Mouse (Mus musculus) monocyte, adult 2 months (primary cell): ENCODE results near the gene Dnaja2.

Experiments used
- DNase-seq, 2 experiments: peaks; one replicate each; pipeline ENCODE4 v3.0.0; 2022; ENCODE audit warnings: low spot score in 2 of 2, low read depth in 1 of 2

Gene Dnaja2

DNA sequence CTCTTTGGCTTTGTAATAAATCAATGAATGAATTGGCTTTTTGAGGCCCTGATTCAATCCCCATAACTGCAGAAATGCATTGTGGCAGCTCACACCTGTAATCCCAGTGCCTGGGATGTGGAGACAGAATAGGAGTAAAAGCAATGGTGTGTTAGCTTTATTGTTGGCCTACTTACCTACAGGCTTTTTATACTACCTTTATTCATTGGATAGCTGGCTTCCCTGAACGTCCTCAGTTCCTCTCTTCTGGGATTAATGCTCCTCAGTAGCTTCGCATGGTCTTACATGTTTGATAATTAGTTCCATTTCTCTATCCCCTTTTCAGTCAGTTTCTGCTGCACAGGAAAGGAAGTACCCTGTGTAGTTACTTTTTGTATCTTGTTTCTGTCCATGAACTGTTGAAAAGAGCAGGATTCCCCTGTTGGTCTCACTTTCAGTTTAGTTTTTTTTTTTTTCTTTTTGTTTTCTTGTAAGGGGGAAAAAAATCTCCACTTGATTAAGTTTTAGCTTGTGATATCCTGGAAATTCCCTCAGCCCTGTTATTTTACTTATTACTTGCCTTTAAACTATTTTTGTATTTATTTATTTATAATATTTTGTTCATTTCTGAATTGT, 1.9 kb upstream of the Dnaja2 start:
- DNase-seq = no peak

DNA sequence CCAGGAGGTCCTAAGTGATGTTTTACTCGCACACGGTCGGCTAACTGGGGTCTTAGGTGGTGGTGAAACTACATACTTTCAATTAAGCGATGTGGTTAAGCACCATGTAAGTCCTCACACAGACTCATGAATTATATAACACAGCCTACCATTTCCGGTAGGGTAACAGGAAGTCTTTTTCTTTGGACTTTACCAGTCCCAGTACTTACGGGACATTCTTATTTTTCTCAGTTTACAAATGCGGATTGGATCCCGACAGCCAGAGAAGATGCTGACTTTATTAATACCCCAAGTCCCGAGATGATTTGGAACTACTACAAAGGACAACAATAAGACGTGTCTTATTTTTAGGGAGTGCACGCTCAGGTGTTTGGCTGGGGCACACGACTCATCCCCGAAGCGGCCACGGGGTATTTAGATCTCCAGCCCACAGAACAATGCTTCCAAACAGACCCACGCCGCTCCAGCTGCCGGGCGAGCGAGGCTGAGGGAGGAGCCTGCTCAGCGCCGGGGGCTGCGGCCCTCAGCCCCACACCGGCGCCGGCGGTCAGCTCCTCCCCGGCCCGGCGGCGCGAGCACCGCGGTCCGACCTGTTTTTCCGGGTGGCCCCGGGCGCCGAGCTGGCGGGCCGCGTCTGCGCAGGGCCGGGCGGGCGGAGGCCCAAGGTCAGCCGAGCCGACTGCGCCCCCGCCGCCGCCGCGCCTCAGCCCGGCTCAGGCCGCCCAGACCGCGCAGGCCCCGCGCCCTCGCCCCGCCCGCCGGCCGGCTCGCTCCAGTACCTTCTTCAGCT, 558 bp downstream of the Dnaja2 start:
- DNase-seq = no peak

DNA sequence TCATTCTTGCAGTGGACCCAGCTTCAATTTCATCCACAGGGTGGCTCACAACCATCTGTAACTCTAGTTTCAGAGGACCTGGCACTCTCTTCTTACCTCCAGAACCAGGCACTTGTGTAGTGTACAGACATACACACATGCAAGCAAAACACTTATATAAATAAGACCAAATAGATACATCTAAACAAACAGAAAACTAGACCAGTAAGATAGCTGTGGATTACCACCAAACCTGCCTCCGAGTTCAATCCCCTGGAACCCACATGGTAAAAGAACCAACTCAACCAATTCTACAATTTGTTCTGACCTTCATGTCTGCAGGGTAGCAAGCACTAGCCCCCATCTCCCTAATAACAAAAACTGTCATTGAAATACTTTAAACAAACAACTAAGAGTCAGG, 3.2 kb downstream of the Dnaja2 start:
- DNase-seq = no peak

DNA sequence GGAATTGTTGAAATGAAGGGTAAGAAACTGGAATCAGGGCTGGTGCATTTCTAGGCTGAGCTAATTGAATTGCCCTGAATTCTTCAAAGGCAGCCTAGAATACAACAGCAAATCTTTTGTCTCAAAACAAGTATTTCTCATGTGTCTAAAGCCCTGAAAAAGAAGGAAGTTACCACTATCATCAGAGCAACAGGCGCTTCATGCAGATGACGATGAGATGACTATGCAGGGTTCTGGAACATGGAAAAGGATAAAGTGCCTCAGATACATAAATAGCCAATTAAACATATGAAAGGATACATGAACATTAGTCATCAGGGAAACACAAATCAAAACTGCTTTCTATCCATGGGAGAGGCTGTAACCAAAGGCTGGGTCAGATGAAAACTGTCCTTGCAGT, 18.8 kb downstream of the Dnaja2 start:
- no peak for DNase-seq

DNA sequence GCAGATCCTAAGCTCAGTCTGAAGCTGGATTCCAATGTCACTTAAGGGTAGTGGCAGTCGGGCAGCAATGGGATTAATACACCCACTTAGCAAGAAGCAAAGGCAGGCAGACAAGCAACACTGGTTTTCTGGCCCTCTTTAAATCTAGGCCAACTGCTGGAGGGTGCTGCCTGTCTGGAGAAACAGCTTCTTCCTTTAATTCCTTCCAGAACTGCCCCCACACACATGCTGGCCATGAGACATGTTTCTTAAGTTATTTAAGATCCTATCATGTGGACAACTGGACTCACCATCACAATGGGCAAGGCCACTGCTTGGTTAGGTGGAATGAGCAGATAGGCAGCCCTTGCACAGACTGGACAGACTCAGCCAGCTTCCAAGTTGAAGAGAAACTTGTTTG, 21.0 kb downstream of the Dnaja2 start:
- DNase-seq = no peak

DNA sequence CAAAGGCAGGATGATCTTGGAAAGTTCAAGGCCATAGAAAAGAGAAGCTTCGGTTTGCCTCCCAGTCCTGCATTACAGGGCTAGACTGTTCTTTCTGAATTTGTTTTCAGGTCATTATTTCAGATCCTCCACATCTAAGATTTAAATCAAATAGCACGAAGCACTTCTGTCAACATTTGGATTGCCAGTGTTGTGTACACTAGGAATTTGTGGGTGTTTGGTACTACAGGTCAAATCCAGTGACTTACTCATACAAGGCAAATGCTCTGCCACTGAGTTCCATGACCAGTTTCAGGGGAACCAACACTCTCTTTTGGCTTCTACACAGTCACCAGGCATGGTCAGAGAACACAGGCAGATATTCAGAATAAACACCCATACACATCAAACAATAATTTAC, 21.7 kb downstream of the Dnaja2 start:
- DNase-seq = no peak

DNA sequence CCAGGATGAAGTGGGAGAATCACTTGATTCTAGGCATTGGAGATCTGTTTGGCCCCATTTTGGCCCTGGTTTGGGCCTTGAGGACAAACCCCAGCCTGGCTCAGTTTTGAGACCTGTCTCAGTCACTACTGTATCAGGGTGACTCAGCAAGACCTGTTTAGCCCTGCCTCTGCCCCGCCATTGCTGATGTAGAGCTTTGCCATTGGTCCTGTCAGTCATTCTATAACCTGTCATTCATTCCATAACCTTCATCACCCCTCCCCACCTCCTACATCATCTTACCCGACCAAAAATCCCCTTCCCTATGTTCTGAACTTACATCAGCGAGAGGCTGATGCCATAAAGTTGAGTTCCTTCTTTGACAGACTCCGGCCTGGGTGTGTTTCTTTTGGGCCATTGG, 22.3 kb downstream of the Dnaja2 start:
- DNase-seq = no peak

DNA sequence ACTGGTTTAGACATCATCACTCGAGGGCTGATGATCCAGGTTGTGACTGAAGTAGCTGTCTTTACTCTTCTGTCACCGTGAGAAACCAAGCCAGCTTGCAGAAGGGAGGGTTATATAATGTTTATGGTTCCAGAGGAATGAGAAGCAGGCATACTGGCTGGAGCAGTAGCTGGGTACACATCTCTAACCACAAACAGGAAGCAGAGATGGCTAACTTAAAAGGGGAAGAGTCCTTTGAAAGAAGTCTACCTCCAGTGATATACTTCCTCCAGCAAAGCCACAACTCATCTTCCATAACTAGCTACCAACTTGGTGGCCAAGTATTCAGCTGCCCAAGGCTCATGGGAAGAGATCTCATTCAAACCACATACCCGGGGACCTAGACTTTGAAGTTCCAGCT, 23.7 kb downstream of the Dnaja2 start:
- no peak for DNase-seq

DNA sequence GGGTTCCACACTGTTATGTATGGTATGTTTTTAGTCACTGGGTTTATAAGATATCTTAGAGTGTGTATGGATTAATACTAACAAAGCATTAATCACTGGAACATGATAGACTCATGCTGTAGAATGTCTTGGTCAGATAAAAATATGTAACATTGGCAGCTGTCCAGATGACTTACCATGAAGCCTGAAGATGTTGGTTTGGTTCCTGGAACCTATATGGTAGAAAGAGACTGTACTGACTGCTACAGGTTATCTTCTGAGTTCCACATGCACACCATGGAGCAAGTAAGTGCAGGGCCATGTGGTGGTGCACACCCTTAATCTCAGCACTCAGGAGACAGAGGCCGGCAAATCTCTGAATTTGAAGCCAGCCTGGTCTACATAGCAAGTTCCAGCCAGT, 24.4 kb downstream of the Dnaja2 start:
- DNase-seq = no peak

DNA sequence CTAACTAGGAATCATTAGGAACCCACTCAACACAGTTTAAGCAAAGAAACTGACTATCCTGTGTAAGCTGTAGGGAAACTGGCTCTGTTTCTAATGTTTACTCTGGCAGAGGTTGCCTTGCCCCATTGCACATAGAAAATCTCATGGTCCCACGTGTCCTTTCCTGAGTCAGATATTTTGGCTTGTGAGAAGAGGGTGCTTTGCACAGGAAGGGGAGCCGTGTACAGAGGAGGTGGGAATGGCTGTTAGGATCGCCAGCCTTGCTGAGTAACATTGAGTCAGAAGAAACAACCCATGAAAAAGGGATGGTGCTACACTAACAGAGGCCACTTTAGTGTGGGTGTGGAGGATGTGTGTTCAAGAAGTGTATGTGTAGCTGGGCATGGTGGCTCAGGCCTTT, 26.2 kb downstream of the Dnaja2 start:
- DNase-seq = no peak

DNA sequence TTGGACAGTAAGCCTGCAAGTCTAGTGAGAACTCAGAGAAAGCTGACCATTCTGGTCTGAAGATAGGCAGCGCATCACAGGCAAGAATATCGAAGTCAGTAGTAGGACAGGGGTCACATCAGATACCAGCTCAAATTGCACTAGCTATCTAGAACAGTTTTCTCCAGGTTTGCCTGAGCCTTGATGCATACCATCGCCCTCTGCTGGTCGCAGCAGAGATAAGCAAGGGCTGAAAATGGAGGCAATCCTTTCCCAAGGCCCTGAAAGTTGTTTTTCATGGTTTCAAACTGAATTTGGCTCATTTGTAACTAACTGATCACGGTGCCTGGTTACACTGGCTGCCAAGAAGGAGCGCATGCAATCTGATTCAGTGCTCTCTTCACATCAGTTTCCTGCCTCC, 29.0 kb downstream of the Dnaja2 start:
- peak in 1 of 2 experiments; percentile 8 for DNase-seq

DNA sequence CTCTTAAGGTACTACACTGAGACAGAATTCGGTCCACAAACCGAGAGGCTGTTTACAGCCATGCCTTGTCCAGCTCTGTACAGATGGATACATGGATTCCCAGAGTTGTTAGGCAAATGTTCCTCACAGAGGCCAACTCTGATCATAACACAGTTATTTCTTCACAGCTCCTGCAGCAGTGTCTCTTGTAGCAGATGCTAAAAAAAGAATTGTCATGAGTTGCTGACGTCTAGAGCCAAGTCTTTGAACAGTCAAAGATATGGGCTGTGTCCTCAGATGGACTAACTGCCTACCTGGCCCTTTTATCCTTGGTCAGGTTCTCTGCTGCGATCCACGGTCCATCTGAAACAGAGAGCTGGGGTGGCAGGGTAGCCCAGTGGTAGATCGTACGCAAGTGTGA, 31.1 kb downstream of the Dnaja2 start:
- no peak for DNase-seq

DNA sequence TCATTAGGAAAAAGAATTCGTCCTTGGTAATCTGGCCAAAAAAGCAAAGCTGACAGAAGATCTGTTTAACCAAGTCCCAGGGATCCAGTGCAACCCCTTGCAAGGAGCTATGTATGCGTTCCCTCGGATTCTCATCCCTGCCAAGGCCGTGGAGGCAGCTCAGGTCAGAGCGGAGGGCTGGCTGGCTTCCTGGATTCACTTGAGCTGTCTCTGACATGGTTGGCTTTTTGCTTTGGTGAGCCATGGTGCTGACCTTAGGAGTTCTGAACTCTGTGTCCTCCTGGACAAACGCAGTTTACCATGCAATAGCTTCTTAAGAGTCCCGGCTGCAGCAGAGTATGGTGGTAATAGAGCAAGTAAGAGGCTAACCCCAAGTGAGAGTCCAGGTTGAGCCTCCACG, 33.8 kb downstream of the Dnaja2 start:
- no peak for DNase-seq

DNA sequence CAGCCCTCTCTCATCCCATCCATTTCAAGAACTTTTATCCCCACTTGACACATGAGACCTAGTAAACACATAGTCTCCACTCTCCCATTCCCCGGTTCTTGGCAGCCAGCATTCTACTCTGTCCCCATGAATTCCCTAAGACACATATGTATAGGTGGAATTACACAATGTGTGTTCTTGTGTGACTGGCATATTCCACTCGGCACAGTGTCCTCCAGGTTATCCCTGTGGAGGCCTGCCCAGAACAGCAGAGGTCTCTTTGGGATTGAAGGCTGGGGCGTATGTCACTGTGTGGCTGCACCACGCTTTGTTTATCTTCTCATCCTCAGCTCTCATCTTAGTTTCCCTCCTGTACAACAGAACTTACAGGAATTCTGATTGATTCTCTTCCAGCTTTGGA, 34.6 kb downstream of the Dnaja2 start:
- no peak for DNase-seq

DNA sequence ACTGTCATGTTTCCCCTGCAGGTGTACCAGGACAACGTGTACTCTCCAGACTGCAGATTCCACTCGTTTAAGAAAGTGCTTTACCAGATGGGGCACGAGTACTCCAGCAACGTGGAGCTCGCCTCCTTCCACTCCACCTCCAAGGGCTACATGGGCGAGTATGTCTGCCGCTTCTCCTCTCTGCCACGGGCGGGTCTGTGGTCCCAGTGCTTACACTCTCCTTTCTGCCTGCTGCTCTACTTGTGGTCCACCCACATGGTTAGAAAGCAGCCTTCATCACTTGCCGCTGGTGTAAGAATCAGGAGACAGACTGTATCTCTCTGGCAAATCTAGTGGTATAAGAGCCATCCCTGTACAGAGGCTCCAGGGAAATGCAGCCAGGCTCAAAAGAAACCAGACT, 37.2 kb downstream of the Dnaja2 start:
- no peak for DNase-seq

DNA sequence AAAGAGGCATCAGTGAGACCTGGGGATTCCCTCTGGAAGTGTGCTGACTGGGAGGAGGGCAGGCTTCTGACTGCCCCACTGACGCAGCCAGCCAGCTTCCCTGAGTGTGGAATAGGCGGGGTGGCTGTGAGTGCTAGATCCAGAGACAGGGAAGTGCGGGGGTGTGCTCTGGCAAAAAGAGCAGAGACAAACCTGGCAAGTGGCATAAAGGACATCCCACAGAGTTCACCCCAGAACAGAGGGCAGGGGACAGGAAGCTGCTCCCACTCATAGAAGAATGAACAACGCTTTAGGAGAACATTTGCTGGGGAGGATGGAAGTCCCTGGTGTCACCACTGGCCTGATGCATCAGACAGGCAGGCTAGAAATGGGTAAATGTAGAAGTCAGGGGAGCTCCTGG, 37.8 kb downstream of the Dnaja2 start:
- no peak for DNase-seq

DNA sequence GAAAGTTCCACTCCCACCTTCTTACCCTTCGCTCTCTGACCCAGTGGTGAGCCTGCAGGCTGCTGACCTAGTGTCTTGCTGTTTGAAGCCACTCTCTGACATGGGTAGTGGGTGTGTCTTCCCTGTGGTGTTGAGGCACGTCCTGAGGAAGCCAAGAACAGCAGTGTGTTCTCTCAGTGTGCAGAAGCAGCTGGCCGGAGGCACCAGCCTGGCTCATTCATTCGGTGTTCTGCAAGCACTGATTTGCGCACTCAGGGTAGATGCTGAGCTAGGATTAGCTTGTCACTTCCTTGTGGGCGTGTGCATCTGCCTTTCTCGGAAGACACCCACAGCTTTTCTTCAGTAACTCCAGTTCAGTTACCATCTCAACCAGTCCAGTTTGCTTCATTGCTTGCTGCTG, 39.8 kb downstream of the Dnaja2 start:
- DNase-seq = no peak

DNA sequence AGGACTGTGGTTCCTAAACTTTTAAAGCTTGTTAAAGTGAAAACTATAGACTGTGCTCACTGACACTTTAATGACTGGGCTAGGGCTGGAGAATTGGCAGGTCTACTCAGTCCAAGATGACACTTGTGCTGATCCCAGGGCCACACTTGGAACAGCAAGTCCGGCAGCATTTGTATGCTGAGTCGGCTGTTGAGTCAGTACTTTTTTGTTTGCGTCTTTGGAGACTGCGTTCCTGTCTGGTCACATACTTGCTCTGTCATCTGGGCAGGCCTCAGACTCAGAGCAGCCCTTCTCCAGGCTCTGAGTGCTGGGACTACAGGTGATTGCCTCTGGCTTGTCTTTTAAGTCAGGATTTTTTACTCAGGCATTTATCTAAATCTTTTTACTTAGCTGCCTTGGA, 41.9 kb downstream of the Dnaja2 start:
- no peak for DNase-seq

DNA sequence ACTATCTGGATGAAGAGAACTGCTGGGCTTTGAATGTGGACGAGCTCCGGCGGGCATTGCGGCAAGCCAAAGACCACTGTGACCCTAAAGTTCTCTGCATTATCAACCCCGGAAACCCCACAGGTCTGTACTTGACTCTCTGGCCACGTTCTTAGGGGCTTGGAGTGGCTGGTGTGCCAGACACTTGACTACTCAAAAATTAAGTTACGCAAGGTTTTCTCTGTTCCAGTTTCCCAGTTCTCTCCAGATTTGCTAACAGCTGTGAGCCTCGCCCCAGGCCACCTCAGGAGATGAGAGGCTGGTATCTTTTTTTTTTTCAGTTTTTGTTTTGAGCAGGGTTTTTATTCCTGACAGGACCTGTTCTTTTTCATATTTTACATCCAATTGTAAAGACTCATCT, 42.9 kb downstream of the Dnaja2 start:
- DNase-seq = no peak

DNA sequence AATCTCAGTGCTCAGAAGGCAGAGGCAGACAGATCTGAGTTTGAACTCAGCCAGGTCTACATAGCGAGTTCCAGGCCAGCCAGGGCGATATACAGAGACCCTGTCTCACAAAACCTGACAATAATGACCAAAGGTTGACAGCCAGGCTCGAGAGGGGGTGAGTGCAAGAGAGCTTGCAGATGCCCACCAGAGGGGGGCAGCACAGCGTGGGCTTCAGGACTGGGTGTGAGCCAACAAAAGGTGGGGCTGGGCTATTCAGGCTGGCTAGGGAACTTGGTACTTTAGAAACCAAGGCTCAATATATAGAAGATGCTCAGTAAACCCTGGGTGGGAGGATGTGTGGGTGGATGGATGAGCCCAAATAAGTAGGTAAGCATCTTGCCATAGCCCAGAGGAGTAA, 46.5 kb downstream of the Dnaja2 start:
- DNase-seq = no peak

DNA sequence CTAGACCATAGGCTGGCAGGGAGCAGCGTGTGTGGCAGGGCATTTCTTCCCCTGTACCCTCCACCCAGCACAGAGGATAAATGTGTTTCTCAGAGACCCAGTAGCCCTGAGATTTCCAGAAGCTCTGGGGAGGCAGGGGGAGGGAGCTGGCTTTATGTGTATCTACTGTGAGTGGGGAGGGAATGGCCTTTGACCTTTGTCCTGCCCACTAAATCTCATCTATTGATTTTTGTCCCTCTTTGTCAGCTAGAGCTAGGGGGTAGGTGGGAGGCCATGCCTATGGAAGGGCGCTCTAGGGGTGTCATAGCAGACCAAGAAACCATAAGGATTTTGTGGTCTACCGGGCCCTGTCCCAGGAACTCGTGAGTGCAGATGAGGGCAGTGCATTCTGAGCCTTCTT, 48.5 kb downstream of the Dnaja2 start:
- no peak for DNase-seq

DNA sequence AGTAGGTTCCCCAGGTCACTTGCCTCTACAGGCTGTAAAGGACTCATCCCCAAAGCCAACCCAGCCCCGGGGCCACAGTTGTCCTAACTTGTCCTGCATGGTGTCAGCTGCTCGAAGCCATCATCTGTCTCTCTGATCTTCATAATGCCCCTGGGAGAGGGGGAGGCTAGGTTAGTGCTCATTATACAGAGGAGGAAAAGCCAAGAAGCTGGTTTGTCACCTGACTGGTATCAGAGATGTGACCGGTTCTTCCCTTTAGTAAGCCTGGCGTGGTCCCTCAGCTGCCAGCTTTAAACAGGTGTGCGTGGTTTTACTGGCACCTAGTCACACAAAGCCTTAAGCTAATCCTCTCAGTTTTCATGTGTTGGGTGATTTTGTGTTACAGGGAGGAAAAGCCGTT, 50.4 kb downstream of the Dnaja2 start:
- DNase-seq = no peak

DNA sequence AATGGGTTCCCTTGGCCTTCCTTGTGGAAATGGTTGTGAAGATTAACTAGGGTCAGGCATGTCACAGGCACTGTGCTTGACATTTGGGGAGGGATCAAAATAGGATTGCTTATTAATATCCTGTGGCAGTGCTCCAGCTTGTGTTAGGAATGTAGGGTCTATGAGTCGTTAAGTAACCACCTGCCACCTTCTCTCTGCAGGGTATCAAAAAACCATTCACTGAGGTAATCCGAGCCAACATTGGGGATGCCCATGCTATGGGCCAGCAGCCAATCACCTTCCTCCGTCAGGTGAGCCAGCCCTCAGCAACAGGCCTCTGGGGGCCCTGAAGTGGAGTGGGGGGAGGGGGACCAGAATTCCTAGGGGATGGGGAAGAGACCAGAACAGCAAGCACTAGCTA, 52.1 kb downstream of the Dnaja2 start:
- DNase-seq = no peak
